Mouse (Mus musculus) forebrain, embryonic 13.5 days (tissue): Measurements from ENCODE around the gene Adgrl2. TPM values are rescaled to one million over a fixed set of nuclear protein-coding genes. Genes with fewer than 3 reads are reported as not detected.

ENCODE experiments used
- ATAC-seq: fragments of 200-750 bp; cut with Nextera tagmentation; 2 replicates; pipeline ENCODE4 v1.8.0; 2017
- H3K27ac ChIP-seq: fragments of 300-500 bp; sonication (generic); 2 replicates; pipeline ENCODE4 v1.5.1; 2015; ENCODE audit warnings: inconsistent platforms, mild to moderate bottlenecking, moderate library complexity
- H3K27me3 ChIP-seq: fragments of 300-500 bp; sonication (generic); 2 replicates; pipeline ENCODE4 v1.6.1; 2015; ENCODE audit warnings: mild to moderate bottlenecking, inconsistent platforms
- H3K36me3 ChIP-seq: fragments of 300-500 bp; sonication (generic); 2 replicates; pipeline ENCODE4 v1.6.1; 2015; ENCODE audit warnings: mild to moderate bottlenecking, inconsistent platforms; ENCODE audit not compliant: poor library complexity, severe bottlenecking
- H3K4me1 ChIP-seq: fragments of 300-500 bp; sonication (generic); 2 replicates; pipeline ENCODE4 v1.6.1; 2015; ENCODE audit warnings: inconsistent platforms
- H3K4me2 ChIP-seq: fragments of 300-500 bp; sonication (generic); 2 replicates; pipeline ENCODE4 v1.6.1; 2015; ENCODE audit warnings: inconsistent platforms, mild to moderate bottlenecking, moderate library complexity
- H3K4me3 ChIP-seq: fragments of 300-500 bp; sonication (generic); 2 replicates; pipeline ENCODE4 v1.5.1; 2015; ENCODE audit warnings: mild to moderate bottlenecking, inconsistent platforms
- H3K9ac ChIP-seq: fragments of 300-500 bp; sonication (generic); 2 replicates; pipeline ENCODE4 v1.6.1; 2015; ENCODE audit warnings: mild to moderate bottlenecking, inconsistent platforms
- H3K9me3 ChIP-seq: fragments of 300-500 bp; sonication (generic); replicated peaks from 2 replicates; pipeline ENCODE4 v1.6.1; 2016; ENCODE audit warnings: inconsistent platforms
- WGBS: fragments of 180-500 bp; shearing (Covaris S2); methylation state at CpG from one replicate; pipeline ENCODE4 v1.1.7; 2015; 5-methylcytosine and 5-hydroxymethylcytosine counted together
- polyA plus RNA-seq: library from polyadenylated mRNA; unstranded; fragments of >200 nt; fragmentation: Nextera tagmentation; extraction: Ambion mirVana; gene quantifications from 2 replicates; pipeline ENCODE4 v1.2.1, GENCODE M21; 2015

Gene Adgrl2
- polyA plus RNA-seq, 1 experiment from 2014 or later, result 70.1 TPM

DNA sequence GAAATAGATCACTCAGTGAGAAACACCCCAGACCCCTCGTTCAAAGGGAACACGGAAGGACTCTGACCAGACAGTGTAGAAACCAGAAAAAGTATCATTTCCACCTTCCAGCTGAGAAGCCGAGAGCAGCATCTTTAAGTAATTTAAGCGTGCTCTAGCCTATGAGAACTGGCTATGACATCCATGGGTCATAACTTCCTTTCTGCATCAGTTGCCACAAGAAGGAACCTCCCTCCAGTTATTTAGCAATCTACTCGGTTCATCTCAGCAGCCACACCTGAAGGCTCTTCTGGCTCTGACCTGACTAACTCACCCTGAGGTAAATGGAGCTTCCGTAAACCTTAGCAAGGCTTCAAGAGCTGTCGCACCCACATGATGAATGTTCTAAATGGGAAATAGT is 72.5 kb downstream of the Adgrl2 start:
- H3K27me3 ChIP-seq, result no peaks in the 10 kb centered on the region
- no peak overlapping the region for H3K4me3 ChIP-seq
- peaks cover 57% of the 10 kb centered on the region for H3K4me1 ChIP-seq
- H3K36me3 ChIP-seq, result no peaks in the 10 kb centered on the region
- H3K9ac ChIP-seq, result no peak overlapping the region
- no peaks in the 10 kb centered on the region for H3K9me3 ChIP-seq
- no peak overlapping the region for H3K27ac ChIP-seq
- ATAC-seq, result no peak
- 85% methylated on average over 7 of the region's 7 CpGs for WGBS
- no peak overlapping the region for H3K4me2 ChIP-seq

DNA sequence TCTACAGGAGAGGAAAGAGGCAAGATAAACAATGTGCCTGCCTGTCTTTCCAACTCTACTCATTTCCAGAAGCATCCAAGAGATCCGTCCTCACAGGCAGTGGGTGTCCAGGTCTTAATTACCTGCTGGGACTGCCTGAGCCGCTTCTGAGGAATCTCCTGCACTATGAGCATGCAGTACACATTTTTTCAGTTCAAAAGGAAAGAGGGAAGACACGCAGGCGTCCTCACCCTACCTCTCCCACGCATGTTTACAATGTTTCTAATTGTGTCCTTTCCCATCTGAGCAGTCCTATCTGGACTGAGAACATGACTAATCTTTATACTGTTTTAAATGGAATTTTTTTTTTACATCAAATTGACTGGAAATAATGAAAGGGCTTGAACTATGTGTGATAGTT is 74.1 kb downstream of the Adgrl2 start:
- no peaks in the 10 kb centered on the region for H3K36me3 ChIP-seq
- peaks cover 52% of the 10 kb centered on the region for H3K4me1 ChIP-seq
- no peak overlapping the region; the same call in 1 of the 2 replicates for H3K4me2 ChIP-seq
- no peak overlapping the region for H3K27ac ChIP-seq
- no peak for ATAC-seq
- no peak overlapping the region for H3K4me3 ChIP-seq
- H3K27me3 ChIP-seq, result no peaks in the 10 kb centered on the region
- WGBS, result 33% methylated on average over 5 of the region's 5 CpGs
- no peak overlapping the region for H3K9ac ChIP-seq
- no peaks in the 10 kb centered on the region for H3K9me3 ChIP-seq

DNA sequence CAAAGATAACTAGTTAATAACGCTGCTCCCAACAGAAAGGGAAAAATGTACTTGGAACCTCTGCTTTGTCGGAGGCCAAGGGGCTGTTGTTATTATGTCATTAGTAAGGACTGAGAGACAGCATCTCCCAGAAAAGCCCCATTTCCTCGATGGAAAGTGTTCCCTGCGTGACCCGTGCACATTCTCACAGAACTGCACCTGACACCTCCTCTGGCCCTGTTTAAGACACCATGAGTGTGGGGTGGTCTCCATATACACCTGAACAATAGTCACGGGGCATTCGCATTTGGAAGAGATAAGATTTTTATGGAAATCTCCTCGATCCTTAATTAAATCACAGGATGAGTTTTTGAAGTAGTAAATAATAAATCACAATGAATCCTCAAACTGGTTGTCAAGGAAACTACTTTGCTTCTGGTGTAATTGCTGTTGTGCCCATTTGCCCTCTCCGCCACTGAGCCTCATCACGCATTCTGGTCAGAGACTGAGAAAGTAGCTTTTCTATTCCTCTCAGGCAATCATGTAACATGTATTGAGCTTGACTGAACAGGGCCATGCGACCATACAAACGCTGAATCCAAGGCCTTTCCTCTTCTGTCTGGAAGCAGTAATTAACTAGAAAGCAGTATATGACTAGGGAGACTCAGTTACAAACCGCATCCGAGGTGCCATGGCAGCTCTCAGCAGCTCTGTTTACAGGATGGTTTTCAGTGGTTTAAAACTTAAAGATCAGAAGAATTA is 77.2 kb downstream of the Adgrl2 start:
- 28% methylated on average over 14 of the region's 14 CpGs for WGBS
- H3K36me3 ChIP-seq, result no peaks in the 10 kb centered on the region

DNA sequence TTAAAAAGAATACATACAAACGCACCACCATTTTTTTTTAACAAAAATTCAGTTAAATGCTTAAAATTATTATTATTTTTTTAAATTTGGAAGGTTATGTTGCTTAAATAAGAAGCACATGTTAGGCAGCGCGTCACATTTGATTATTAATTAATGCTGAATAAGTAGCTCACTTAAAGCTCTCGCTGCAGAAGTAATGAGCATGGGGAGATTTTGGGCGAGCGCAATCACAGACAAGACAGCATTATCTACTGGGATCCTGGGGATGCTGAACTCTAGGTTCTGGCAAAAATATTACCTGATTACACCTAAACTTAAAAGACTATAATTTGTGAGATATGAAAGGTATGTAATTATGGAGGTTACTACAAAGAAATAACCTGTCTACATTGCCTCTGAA is 77.8 kb downstream of the Adgrl2 start:
- peak; percentile 33; the same call in 1 of the 2 replicates for ATAC-seq
- no peak overlapping the region for H3K27ac ChIP-seq
- H3K27me3 ChIP-seq, result no peaks in the 10 kb centered on the region
- H3K9ac ChIP-seq, result no peak overlapping the region
- peaks cover 49% of the 10 kb centered on the region for H3K4me1 ChIP-seq
- no peak overlapping the region for H3K4me3 ChIP-seq
- 49% methylated on average over 6 of the region's 6 CpGs for WGBS
- no peaks in the 10 kb centered on the region for H3K9me3 ChIP-seq
- H3K36me3 ChIP-seq, result no peaks in the 10 kb centered on the region
- H3K4me2 ChIP-seq, result no peak overlapping the region

More for the DNA sequence above, 77.2 kb downstream of the Adgrl2 start:
- Histone ChIP-seq H3K9me3 (no peaks in the 10 kb centered on the region), H3K4me3 (no peak overlapping the region), H3K27ac (peak overlapping the region; percentile 42; the same call in 1 of the 2 replicates), H3K27me3 (no peaks in the 10 kb centered on the region), H3K4me2 (peak overlapping the region; percentile 30), H3K4me1 (peaks cover 46% of the 10 kb centered on the region), H3K9ac (no peak overlapping the region)
- ATAC-seq, result peak; percentile 72

DNA sequence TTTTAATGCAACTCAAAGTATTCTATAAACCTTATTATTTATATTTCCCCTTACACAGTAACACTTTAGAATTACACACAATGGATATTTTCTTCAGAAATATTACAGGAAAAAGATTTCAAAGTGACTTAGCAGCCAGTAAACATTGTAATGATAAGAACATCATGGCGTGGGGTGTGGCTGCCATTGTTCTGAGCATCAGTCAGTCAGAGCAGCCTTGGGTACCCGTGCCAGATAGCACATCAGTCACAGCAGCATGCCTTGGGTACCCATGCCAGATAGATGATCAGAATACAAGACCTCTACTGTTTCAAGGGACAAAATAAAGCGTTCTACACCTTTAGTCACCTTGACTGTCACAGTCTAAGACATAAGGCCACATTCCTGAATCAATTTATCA is 82.5 kb downstream of the Adgrl2 start:
- H3K4me3 ChIP-seq, result no peak overlapping the region
- H3K27ac ChIP-seq, result no peak overlapping the region
- ATAC-seq, result no peak
- H3K9ac ChIP-seq, result no peak overlapping the region
- H3K36me3 ChIP-seq, result no peaks in the 10 kb centered on the region
- H3K27me3 ChIP-seq, result no peaks in the 10 kb centered on the region
- H3K4me1 ChIP-seq, result peaks cover 26% of the 10 kb centered on the region
- H3K4me2 ChIP-seq, result no peak overlapping the region
- no peaks in the 10 kb centered on the region for H3K9me3 ChIP-seq
- WGBS, result 74% methylated on average over 3 of the region's 3 CpGs

DNA sequence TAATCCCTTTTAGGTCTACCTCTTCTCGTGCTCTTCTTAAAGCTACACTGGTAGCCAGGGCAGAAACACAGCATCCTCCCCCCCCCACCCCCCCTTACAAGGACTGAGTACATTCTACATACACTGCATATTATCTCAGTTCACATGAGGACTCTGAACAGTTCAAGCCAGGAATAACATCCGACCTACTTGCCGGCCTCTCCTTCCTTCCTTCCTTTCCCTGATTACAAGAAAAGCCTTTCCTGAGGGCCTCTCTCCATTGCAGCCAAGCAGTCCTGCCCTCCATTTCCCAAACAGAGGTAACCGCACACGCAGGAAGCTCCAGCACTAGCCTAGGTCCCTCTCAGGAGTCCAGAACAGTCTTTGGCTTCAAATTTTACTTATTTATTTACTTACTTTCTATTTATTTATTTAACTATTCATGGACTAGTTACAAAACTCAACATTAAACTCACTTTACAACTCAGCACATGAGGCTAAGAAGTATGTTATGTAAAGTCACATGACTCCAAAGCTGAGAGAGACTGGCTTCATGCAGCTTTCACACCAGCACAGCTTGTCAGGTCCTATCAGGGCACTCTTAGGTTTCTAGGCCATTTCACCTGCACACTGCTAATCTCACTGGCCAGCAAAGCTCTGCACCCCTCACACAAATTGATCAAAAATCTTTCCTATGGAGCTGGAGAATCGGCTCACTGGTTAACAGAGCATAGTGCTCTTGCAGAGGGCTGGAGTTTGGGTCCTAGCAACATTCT is 83.2 kb downstream of the Adgrl2 start:
- no peak overlapping the region for H3K4me2 ChIP-seq
- no peak overlapping the region for H3K9ac ChIP-seq
- H3K36me3 ChIP-seq, result no peaks in the 10 kb centered on the region
- no peak overlapping the region for H3K4me3 ChIP-seq
- peaks cover 19% of the 10 kb centered on the region; the same call in 1 of the 2 replicates for H3K4me1 ChIP-seq
- WGBS, result 74% methylated on average over 6 of the region's 6 CpGs
- H3K9me3 ChIP-seq, result no peaks in the 10 kb centered on the region
- H3K27me3 ChIP-seq, result no peaks in the 10 kb centered on the region
- ATAC-seq, result no peak
- H3K27ac ChIP-seq, result no peak overlapping the region

DNA sequence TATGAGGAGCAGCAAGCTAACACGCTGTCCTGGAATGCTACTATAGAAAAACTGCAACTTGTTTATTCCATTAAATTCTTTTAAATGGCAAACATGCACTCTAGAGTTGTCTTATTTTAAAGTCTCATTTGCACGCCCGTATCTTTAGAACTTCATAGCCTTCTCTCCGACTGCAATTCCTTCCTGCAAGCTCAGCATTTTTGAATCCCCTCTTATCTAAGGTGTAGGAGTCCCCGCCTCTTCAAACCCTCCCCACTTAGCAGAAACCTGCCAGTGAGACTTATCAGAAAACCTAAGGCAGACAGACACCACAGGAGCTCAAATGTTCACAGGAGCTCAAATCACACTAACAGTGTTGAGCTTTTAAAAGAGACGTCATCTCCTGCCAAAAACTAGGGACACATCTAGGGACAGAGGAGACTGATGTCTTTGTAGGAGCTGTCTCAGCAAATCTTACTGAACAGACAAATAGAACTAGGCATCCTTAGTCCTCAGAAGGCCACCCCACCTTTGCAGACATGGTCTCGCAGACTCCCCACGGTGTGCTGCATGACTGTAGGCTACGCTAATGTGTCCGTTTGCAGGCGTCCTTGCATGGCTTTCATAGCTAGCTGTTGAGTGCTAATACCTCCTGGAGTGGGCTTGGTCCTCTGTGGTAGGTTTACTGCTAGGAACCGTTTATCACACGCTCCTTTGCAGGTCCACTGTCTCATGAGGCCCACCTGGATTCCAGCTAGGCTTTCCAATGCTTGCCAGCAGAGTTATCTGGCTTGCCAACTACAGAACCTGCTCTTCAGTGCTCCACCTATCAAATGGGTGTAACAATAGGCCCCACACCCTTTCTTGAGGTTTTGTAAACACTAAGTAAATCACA is 84.2 kb downstream of the Adgrl2 start:
- no peaks in the 10 kb centered on the region for H3K27me3 ChIP-seq

DNA sequence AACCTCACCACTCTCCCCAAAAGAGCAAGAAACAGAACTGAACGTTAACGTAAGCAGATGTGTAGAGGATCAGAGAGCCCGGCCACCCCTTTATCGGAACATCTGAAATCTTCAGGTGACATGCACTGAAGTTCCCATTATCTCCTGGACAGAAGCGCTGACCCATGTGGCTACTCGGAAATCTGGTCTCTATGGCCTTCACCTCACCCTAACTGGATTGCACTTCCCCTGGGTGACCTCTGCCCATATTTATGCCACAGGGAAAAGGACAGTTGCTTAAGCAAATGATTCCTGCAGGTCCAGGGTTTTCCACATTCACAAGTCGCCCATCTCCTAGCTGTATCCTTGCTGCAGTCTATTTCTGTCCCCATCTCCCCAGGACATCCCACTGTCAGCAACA is 84.9 kb downstream of the Adgrl2 start:
- Histone ChIP-seq H3K4me2 (no peak overlapping the region), H3K27ac (no peak overlapping the region), H3K36me3 (no peaks in the 10 kb centered on the region), H3K9me3 (no peaks in the 10 kb centered on the region), H3K9ac (no peak overlapping the region), H3K27me3 (no peaks in the 10 kb centered on the region), H3K4me3 (no peak overlapping the region), H3K4me1 (peaks cover 15% of the 10 kb centered on the region; the same call in 1 of the 2 replicates)
- ATAC-seq, result no peak
- WGBS, result 84% methylated on average over 7 of the region's 7 CpGs

More for the DNA sequence above, 84.2 kb downstream of the Adgrl2 start:
- ATAC-seq, result no peak
- no peaks in the 10 kb centered on the region for H3K9me3 ChIP-seq
- no peaks in the 10 kb centered on the region for H3K36me3 ChIP-seq
- WGBS, result 81% methylated on average over 13 of the region's 13 CpGs
- H3K4me1 ChIP-seq, result peaks cover 15% of the 10 kb centered on the region; the same call in 1 of the 2 replicates
- H3K4me3 ChIP-seq, result no peak overlapping the region
- H3K4me2 ChIP-seq, result no peak overlapping the region
- H3K9ac ChIP-seq, result no peak overlapping the region
- no peak overlapping the region for H3K27ac ChIP-seq

DNA sequence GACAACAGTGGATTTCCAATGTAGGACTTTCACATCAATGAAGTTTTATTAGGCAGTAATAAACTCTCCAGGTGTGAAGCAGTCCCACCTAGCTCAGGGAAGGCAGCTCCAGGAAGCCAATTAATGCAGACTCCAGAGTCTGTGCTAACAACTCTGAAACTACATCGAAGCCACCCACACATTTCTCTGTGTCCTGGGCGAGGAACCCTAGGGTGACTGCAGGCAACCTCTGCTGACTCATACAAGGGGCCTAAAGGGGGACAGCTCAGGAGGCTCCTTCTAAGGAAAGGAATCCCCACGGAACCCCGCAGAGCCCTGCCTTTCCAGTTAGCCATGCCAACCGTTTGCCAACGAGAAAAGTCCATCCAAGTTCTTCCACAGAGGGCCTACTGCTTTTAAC is 90.5 kb downstream of the Adgrl2 start:
- ATAC-seq, result no peak
- Histone ChIP-seq H3K36me3 (no peaks in the 10 kb centered on the region), H3K4me2 (no peak overlapping the region), H3K27me3 (no peaks in the 10 kb centered on the region), H3K9me3 (no peaks in the 10 kb centered on the region), H3K9ac (no peak overlapping the region), H3K27ac (no peak overlapping the region), H3K4me1 (peaks cover 15% of the 10 kb centered on the region), H3K4me3 (no peak overlapping the region)
- WGBS, result 45% methylated on average over 6 of the region's 6 CpGs

DNA sequence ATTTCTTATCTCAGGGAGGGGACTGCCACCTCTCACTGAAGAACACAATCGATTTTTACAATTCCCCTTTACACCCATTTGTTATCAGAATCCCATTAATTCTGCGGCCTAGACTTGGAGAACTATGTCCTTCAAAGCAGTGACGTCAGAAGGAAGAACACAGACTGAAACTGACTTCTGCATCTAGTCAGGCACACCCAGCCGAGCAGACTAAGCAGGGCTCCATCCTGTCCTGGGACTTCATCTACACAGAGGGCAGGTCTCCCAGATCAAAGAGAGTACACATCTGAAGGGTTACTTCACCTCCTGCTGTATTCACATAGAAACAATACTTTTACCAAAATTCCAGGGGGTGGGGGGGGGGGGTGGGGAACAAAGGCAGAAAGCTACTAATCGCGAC is 90.9 kb downstream of the Adgrl2 start:
- ATAC-seq, result no peak
- peaks cover 15% of the 10 kb centered on the region for H3K4me1 ChIP-seq
- no peak overlapping the region for H3K9ac ChIP-seq
- no peak overlapping the region for H3K27ac ChIP-seq
- no peaks in the 10 kb centered on the region for H3K27me3 ChIP-seq
- H3K4me2 ChIP-seq, result no peak overlapping the region
- H3K36me3 ChIP-seq, result no peaks in the 10 kb centered on the region
- H3K4me3 ChIP-seq, result no peak overlapping the region
- 43% methylated on average over 6 of the region's 6 CpGs for WGBS
- H3K9me3 ChIP-seq, result no peaks in the 10 kb centered on the region

DNA sequence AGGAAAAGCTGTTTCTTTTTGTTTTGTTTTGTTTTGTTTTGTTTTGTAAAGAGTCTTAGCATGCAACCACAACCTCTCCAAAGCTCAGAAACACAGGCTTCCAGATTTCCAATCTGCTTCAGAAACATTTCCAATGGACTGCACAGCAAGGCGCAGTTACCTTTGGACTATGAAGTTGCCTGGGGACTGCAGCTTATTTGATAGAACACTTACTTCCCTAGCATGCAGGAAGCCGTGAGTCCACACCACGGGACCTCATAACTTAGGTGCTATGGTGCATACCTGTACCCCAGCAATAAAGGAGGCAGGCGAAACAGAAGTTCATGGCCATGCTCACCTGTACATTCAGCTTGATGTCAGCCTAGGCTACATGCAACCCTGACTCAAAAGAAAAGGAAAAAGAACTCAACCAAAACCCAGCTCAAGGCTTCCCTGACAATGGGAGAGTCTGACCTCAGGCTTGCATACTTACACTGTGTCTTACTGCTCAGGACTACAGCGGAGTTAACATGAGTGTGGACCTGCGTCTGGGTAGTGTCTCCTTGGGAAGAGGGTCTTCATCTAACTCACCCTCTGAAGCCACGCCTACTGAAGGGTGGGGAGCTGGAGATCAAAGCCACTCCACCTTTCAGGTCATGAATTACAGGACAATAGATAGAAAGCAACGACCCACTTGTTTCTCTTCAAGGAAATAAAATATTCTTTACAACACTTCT is 91.7 kb downstream of the Adgrl2 start:
- no peak for ATAC-seq
- H3K36me3 ChIP-seq, result no peaks in the 10 kb centered on the region

More for the DNA sequence above, 91.7 kb downstream of the Adgrl2 start:
- Histone ChIP-seq H3K27ac (no peak overlapping the region), H3K4me2 (no peak overlapping the region), H3K4me1 (peaks cover 15% of the 10 kb centered on the region), H3K4me3 (no peak overlapping the region), H3K9ac (no peak overlapping the region), H3K9me3 (no peaks in the 10 kb centered on the region), H3K27me3 (no peaks in the 10 kb centered on the region)
- 83% methylated on average over 8 of the region's 8 CpGs for WGBS
